Mouse (Mus musculus) yolk sac, embryonic 10.5 days (tissue): ENCODE results near the gene Cpvl.
A peak's percentile ranks its signal among the peaks of the same experiment; 100 is the strongest.

Experiments used
- DNase-seq: peaks from one replicate; pipeline ENCODE4 v3.0.0-alpha.2; 2017; ENCODE audit warnings: low spot score

The Cpvl gene

GRCm38 (mm10) chr6:53937143-53938134 is 41.0 kb downstream of the Cpvl start:
- DNase-seq, result peak; percentile 42

DNA sequence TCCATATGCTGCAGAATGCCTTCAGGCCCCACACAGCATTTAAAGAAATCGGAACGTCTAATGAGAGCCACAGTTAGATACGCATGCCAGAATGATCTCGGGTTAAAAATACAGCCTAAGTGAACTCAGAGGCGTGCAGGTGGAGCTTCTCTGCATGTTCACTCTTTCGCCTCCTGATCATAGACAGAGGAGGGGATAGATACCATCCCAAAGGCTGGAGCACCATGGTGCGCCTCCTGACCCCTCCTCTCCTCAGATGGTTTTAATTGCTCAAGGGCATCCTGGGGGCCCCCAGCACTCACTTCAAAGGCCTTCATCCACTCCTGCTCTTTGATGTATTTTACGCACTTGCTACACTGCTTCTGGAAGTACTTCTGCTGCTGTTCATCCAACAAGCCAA is 46.9 kb downstream of the Cpvl start:
- no peak for DNase-seq

GRCm38 (mm10) chr6:53929858-53930257 is 48.6 kb downstream of the Cpvl start:
- no peak for DNase-seq

- no peak for DNase-seq
Observed at GRCm38 (mm10) chr6:53926197-53926596, 52.3 kb downstream of the Cpvl start.

GRCm38 (mm10) chr6:53925192-53925591 is 53.3 kb downstream of the Cpvl start:
- DNase-seq, result no peak

- DNase-seq, result no peak
Observed at GRCm38 (mm10) chr6:53920041-53920440, 58.4 kb downstream of the Cpvl start.

DNA sequence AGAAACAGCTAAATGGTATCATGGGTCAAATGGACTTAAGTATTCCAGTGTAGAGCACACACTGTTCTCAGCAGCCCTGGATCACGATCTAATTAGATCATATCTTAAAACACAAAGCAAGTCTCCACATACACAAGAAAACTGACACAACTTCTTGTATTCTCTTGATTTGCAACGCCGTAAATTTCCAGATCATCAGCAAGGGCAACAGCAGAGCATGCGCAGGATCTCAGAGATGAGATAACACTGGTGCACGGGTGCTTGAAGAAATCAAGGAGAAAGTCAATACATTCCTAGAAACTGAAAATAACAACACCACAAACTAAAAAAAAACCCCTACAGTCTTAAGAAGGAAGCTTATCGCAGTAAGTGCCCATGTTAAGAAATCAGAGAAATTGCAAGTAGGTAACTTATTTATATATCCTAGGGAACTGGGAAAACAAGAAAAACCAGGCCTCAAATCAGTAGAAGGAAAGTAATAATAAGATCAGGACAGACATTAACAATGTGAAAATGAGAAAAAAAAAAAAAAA is 61.4 kb downstream of the Cpvl start:
- no peak for DNase-seq

- DNase-seq, result no peak
Observed at GRCm38 (mm10) chr6:53915347-53915746, 63.1 kb downstream of the Cpvl start.

DNA sequence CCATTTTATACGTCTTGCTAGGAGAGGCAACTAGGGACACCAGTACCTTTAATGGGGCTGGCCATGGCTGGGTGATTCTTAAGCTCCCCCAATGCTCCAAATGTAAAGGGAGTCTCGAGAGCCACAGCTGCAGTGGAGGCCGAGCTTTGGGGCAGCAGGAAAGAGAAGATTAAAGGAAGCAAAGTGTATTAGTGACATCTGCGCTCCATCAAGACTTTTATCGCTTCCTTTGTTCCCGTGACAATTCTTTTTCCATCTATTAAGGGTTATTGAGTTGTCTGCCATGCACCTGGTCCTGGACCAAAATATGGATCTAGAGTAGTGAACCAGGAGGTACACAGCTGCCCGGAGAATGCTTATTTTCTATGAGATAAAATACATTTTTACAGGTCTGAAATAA is 65.3 kb downstream of the Cpvl start:
- no peak for DNase-seq

DNA sequence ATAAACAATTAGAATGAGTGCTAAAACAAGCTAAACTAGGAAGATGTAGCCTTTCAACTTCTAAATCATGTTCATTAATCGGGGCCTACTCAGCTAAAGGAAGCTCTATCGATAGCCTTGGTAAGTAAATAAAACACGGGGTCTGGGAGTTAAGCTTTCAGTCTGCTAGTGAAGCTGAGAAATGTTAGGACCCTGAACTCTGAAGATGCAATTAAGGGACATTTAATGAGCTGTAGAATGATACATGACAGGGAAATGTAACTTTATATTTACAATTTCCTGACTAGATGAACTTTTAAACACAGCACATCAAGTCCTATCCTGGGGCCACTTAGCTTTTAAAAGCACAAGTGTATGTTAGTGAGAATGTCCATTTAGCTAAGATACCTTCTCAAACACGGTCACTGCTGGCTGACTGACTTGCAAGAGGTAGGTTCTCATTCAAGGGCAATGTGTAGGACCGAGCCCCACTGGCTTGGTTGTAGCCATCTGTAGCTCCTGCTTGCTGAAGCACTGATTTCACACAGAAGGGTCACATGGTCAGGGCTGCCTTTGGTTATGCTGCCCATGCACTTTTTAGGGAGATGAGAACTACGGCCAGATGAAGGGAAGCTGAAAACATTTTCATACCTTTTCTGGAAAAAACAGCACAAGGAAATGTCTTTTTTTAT is 66.2 kb downstream of the Cpvl start:
- no peak for DNase-seq

DNA sequence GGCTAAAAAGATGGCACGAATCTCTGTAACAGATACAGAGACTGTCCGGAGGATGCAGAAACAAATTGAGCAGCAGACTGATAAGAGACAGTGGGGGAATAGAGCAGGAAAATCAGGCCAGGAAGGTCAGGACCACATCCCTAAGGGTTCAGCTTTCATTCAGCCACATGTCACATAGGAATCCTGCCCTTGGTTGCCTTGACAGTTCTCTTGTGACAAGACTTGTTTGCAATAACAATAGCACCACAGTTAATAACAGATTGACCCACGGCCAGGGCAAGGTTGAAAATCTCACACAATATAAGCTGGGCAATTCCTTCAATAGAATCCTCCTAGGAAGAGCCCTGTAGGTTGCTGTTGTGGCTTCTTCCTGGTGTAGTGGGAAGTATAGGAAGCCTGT is 68.5 kb downstream of the Cpvl start:
- no peak for DNase-seq

- no peak for DNase-seq
Observed at GRCm38 (mm10) chr6:53909446-53909845, 69.0 kb downstream of the Cpvl start.

DNA sequence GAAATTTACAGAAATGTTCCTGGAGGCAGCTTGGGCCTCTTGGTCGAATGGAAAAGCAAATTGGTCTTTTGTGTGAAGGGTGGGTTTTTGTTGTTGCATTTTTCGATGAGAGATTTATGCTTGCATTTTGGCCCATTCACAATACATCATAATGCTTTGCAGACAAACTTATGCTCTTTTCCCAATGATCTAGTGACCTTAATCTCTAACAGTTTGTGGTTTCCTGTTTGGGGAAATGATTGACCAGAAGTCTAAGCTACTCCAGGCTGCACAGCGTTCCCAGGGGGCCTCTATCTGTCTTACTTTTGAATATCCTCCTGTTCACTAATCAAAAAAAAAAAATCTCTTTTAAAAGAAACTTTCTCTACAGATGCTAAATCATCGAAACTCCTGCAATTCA is 71.6 kb downstream of the Cpvl start:
- DNase-seq, result peak; percentile 25

- DNase-seq, result peak; percentile 80
Observed at GRCm38 (mm10) chr6:53906051-53906462, 72.4 kb downstream of the Cpvl start.

DNA sequence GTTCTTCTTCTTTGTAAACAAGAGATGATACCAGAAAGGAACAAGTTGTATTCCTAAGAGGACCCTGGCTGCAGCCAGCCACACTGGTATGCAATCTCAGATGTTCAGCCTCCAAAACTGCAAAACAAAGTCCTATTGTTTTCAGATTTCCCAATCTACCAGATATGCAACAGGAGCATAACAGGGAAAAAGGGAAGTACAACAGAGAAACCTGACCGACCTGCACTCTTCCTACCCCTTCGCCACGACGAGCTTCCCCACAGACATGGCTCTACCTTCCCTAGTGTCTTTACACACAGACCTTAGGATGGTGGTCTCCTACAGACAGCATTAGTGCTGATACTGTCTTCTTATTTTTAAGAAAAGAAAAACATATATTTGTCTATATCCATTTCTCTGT is 72.9 kb downstream of the Cpvl start:
- no peak for DNase-seq

DNA sequence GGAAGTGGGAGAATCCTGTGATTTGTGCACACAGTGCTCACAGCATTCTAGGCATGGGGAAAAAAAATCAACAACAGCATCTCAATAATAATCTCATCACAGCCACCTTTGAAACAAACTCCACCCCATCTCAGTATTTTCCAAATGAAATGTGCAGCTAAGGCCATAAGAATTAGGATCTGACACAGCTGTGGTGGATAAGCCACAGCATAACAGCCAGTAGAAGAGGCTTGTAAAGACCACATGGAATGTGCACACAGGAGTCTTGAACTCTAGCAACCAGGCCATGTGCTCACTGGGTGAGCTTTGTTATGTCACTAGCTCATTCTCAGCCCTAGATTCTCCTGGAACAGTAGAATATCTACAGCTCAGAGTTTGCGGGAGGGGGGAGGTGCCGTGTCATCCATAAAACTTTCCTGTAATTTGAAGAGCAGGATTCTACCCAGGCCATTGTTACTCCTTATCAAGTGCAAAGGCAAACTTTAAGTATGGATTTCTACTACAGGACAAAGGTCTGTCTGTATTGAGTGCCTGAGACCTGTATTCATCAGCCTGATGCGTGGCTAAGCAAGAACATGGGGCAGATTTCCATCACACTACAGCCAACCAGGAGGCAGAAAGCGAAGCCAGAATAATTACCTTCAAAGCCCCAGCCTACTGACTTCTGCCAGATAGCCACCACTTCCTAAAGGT is 73.6 kb downstream of the Cpvl start:
- DNase-seq, result peak; percentile 6

DNA sequence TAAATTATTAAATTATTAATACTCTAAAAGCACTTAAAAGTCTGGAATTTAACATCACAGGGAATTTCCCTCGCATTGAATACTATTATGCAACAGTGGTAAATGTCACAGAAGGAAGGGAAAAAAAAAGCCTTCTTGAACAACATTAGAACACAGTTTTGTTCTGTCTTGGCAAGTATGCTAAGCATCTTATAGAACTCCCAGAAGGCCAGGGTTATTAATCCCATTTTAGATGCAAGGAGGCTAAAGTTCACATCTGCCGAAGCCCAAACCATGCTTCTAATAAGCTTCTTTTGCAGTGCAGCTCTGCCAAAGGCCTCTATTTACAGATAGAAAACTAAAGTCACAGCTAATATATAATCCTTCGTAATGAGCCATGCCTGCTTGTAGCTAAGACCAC is 74.3 kb downstream of the Cpvl start:
- DNase-seq, result no peak

DNA sequence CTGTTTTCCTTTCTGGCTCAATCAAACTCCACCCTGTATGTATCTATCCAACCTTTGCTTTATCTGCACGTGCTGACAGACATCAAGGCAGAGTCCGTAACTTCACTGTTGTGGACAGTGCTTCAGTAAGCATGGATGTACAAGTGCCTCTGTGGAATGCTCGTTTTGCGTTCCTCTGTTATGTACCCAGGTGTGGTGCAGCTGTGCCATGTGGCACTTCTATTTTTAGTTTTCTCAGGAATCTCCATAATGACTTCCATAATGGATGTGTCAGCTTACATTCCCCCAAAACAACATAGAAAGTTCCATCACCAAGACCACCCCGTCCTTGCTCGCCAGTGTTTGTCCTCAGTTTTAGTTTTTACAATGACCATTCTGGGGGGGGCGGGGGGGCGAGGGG is 76.7 kb downstream of the Cpvl start:
- no peak for DNase-seq

GRCm38 (mm10) chr6:53897872-53898464 is 80.5 kb downstream of the Cpvl start:
- DNase-seq, result no peak

DNA sequence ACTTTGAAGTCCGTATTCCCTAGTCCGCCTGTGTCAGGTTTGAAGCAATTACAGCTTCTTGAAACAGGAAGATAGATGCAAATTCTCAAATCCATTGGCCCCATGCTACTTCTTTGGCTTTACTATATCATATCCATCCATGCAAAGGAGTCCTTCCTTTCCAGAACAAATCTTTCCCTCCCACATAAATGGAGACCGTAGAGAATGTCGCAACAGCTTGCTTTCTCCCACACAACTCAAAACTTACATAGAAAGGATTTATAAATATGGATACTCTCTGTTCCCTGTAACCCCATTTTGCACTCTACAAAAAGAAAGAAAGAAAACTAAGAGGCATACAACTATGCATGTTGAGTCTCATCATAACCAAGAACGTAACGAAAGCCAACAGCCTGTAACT is 81.3 kb downstream of the Cpvl start:
- DNase-seq, result no peak

- no peak for DNase-seq
Observed at GRCm38 (mm10) chr6:53893731-53894130, 84.7 kb downstream of the Cpvl start.

- no peak for DNase-seq
Observed at GRCm38 (mm10) chr6:53891109-53891508, 87.4 kb downstream of the Cpvl start.
